Mouse (Mus musculus) ES-Bruce4 (cell line): ENCODE measurements around the gene Serpina3m. TPM values are rescaled to one million over a fixed set of nuclear protein-coding genes. Genes with fewer than 3 reads are reported as not detected.
"Not testable (repeated sequence)": the region's sequence is repeated elsewhere in the genome, so short reads cannot be mapped to it uniquely, and the experiment has no call there.

Source experiments
- H3K27ac ChIP-seq: 2 replicates; pipeline ENCODE4 v1.5.1; 2012; ENCODE audit warnings: low read length, inconsistent platforms; ENCODE audit not compliant: insufficient read depth
- H3K27me3 ChIP-seq: 2 replicates; pipeline ENCODE4 v1.6.1; 2012; ENCODE audit warnings: mild to moderate bottlenecking, low read length, inconsistent platforms; ENCODE audit not compliant: control insufficient read depth, poor library complexity, insufficient read depth, severe bottlenecking
- H3K36me3 ChIP-seq: 2 replicates; pipeline ENCODE4 v1.6.1; 2012; ENCODE audit warnings: inconsistent platforms, mild to moderate bottlenecking, low read length, moderate library complexity; ENCODE audit not compliant: control insufficient read depth, poor library complexity, insufficient read depth, severe bottlenecking
- H3K4me1 ChIP-seq: one replicate; pipeline ENCODE4 v1.8.1; 2011; ENCODE audit warnings: low read length; ENCODE audit not compliant: control insufficient read depth, insufficient read depth
- H3K4me3 ChIP-seq: 2 replicates; pipeline ENCODE4 v1.5.1; 2011; ENCODE audit warnings: low read depth, mild to moderate bottlenecking, low read length
- H3K9ac ChIP-seq: 2 replicates; pipeline ENCODE4 v1.6.1; 2012; ENCODE audit warnings: low read depth, mild to moderate bottlenecking, inconsistent platforms; ENCODE audit not compliant: poor library complexity, severe bottlenecking
- H3K9me3 ChIP-seq: replicated peaks from 2 replicates; pipeline ENCODE4 v1.6.1; 2012; ENCODE audit warnings: mild to moderate bottlenecking, low read length, inconsistent platforms; ENCODE audit not compliant: control insufficient read depth, poor library complexity, insufficient read depth, severe bottlenecking
- CTCF ChIP-seq: IDR thresholded peaks from one replicate; pipeline ENCODE4 v1.8.1; 2011; ENCODE audit warnings: low read depth, low read length
- EP300 ChIP-seq: IDR thresholded peaks from 2 replicates; pipeline ENCODE4 v1.6.1; 2011; ENCODE audit warnings: low read depth, low read length; ENCODE audit not compliant: insufficient read depth
- POLR2A ChIP-seq: IDR thresholded peaks from one replicate; pipeline ENCODE4 v1.8.1; 2011; ENCODE audit warnings: low read length; ENCODE audit not compliant: insufficient read depth
- polyA plus RNA-seq: library from polyadenylated mRNA; stranded (reverse); fragments of >200 nt; gene quantifications from 2 replicates; pipeline ENCODE4 v1.2.4, GENCODE M21; 2011; ENCODE audit warnings: low read depth; ENCODE audit not compliant: missing spikeins, insufficient read depth, insufficient read length

Gene Serpina3m
- polyA plus RNA-seq, 1 experiment, result 7.0 TPM

- H3K9me3 ChIP-seq, result peaks cover 20% of the 10 kb centered on the region
- H3K27me3 ChIP-seq, result no peaks in the 10 kb centered on the region
- peak overlapping the region; percentile 67 for H3K4me3 ChIP-seq
- TF ChIP-seq POLR2A (no peak), EP300 (0 out of 2 replicates have a peak, but pooled peaks have one; percentile 17), CTCF (no peak)
- H3K9ac ChIP-seq, result peak overlapping the region; percentile 94
- H3K27ac ChIP-seq, result peak overlapping the region; percentile 81
- peaks cover 9% of the 10 kb centered on the region for H3K36me3 ChIP-seq
- no peaks in the 10 kb centered on the region for H3K4me1 ChIP-seq
These were observed 41.6 kb downstream of the Serpina3m start for GRCm38 (mm10) chr12:104379856-104380255.

- H3K4me3 ChIP-seq, H3K27me3 ChIP-seq, H3K36me3 ChIP-seq, H3K4me1 ChIP-seq: not testable (repeated sequence)
- Histone ChIP-seq H3K27ac (peak overlapping the region; percentile 95), H3K9ac (0 out of 2 replicates have a peak overlapping the region, but pooled peaks have one; percentile 25), H3K9me3 (peaks cover 20% of the 10 kb centered on the region)
- peak; percentile 98 for TF ChIP-seq EP300
These were observed 42.9 kb downstream of the Serpina3m start for GRCm38 (mm10) chr12:104381071-104381604.

- H3K4me3 ChIP-seq, H3K27me3 ChIP-seq, H3K9ac ChIP-seq, H3K4me1 ChIP-seq, H3K27ac ChIP-seq: not testable (repeated sequence)
- H3K9me3 ChIP-seq, result peaks cover 16% of the 10 kb centered on the region
- H3K36me3 ChIP-seq, result peaks cover 11% of the 10 kb centered on the region
These were observed 47.7 kb downstream of the Serpina3m start for GRCm38 (mm10) chr12:104385987-104386386.

GRCm38 (mm10) chr12:104386878-104387277, 48.6 kb downstream of the Serpina3m start:
- H3K27ac ChIP-seq, H3K9ac ChIP-seq: not testable (repeated sequence)
- peaks cover 14% of the 10 kb centered on the region for H3K9me3 ChIP-seq

GRCm38 (mm10) chr12:104388477-104388876, 50.2 kb downstream of the Serpina3m start:
- Histone ChIP-seq H3K4me3 (no peak overlapping the region), H3K36me3 (peaks cover 5% of the 10 kb centered on the region; the same call in 1 of the 2 replicates), H3K9ac (no peak overlapping the region), H3K4me1 (no peaks in the 10 kb centered on the region), H3K27me3 (no peaks in the 10 kb centered on the region), H3K9me3 (0 out of 2 replicates have a peak, but pooled peaks cover 3% of the 10 kb centered on the region), H3K27ac (no peak overlapping the region)
- no peak for TF ChIP-seq CTCF
- no peak for TF ChIP-seq EP300

More at GRCm38 (mm10) chr12:104386878-104387277, 48.6 kb downstream of the Serpina3m start:
- H3K27me3 ChIP-seq, H3K4me1 ChIP-seq, H3K4me3 ChIP-seq: not testable (repeated sequence)
- peaks cover 11% of the 10 kb centered on the region for H3K36me3 ChIP-seq

- H3K9ac ChIP-seq, H3K4me3 ChIP-seq, H3K36me3 ChIP-seq, H3K27me3 ChIP-seq, H3K27ac ChIP-seq, H3K4me1 ChIP-seq, H3K9me3 ChIP-seq: not testable (repeated sequence)
These were observed 52.8 kb downstream of the Serpina3m start for GRCm38 (mm10) chr12:104391057-104391456.

- no peaks in the 10 kb centered on the region for H3K4me1 ChIP-seq
- no peaks in the 10 kb centered on the region for H3K27me3 ChIP-seq
- no peak overlapping the region for H3K27ac ChIP-seq
- no peak overlapping the region for H3K4me3 ChIP-seq
- H3K9me3 ChIP-seq, result no peaks in the 10 kb centered on the region
- H3K36me3 ChIP-seq, result no peaks in the 10 kb centered on the region
- TF ChIP-seq EP300, result no peak
- TF ChIP-seq CTCF, result no peak
- no peak for TF ChIP-seq POLR2A
- H3K9ac ChIP-seq, result no peak overlapping the region
These were observed 65.7 kb downstream of the Serpina3m start for GRCm38 (mm10) chr12:104403968-104404367.
